Mouse (Mus musculus): ENCODE measurements around the gene Gata2. TPM values are rescaled to one million over a fixed set of nuclear protein-coding genes. Genes with fewer than 3 reads are reported as not detected.

Gene Gata2
- total and polyA plus RNA-seq, 3 experiments, result 145 to 1,748 (median 265) TPM

GRCm38 (mm10) chr6:88197313-88198069 is 3.8 kb downstream of the Gata2 start:
- Histone ChIP-seq H3K27me3 (ENCODE audit: insufficient read depth, low read length) (no peaks in the 10 kb centered on the region), H3K4me3 (ENCODE audit: low read depth, low read length) (peak overlapping the region; percentile 99), H3K36me3 (replicated peaks) (peaks cover 77% of the 10 kb centered on the region), H3K4me1 (ENCODE audit: insufficient read depth, low read depth, low read length) (peaks cover 62% of the 10 kb centered on the region), H3K9me3 (replicated peaks) (no peaks in the 10 kb centered on the region)
- ATAC-seq (ENCODE audit: extremely low read depth, insufficient number of reproducible peaks, low FRiP score, poor library complexity, severe bottlenecking) (no peak), DNase-seq (ENCODE audit: low spot score) (peak; percentile 76)
- TF ChIP-seq CTCF (IDR thresholded peaks at IDR 0.05; ENCODE audit: low read depth, low read length) (no peak), GATA1 (IDR thresholded peaks at IDR 0.05; ENCODE audit: borderline replicate concordance, low read length) (no peak), GATA2 (IDR thresholded peaks at IDR 0.05; ENCODE audit: borderline replicate concordance, low read depth, low read length) (no peak)

- Histone ChIP-seq H3K36me3 (replicated peaks) (peaks cover 74% of the 10 kb centered on the region), H3K9me3 (replicated peaks) (no peaks in the 10 kb centered on the region), H3K4me1 (ENCODE audit: insufficient read depth, low read depth, low read length) (peaks cover 56% of the 10 kb centered on the region), H3K4me3 (ENCODE audit: low read depth, low read length) (peak overlapping the region; percentile 99), H3K27me3 (ENCODE audit: insufficient read depth, low read length) (no peaks in the 10 kb centered on the region)
- TF ChIP-seq TAL1 (conservative IDR thresholded peaks at IDR 0.05; ENCODE audit: low read depth, low read length) (no peak), POLR2AphosphoS5 (IDR thresholded peaks at IDR 0.05; ENCODE audit: insufficient replicate concordance, low read depth, low read length) (no peak), GATA2 (IDR thresholded peaks at IDR 0.05; ENCODE audit: borderline replicate concordance, low read depth, low read length) (no peak), GATA1 (IDR thresholded peaks at IDR 0.05; ENCODE audit: borderline replicate concordance, low read length) (no peak), CTCF (IDR thresholded peaks at IDR 0.05; ENCODE audit: low read depth, low read length) (no peak)
- DNase-seq (ENCODE audit: low spot score) (peak; percentile 97), ATAC-seq (ENCODE audit: extremely low read depth, insufficient number of reproducible peaks, low FRiP score, poor library complexity, severe bottlenecking) (0 out of 2 replicates have a peak, but pooled peaks have one; percentile 4)
Observed at GRCm38 (mm10) chr6:88198070-88198940, 4.6 kb downstream of the Gata2 start.

- Histone ChIP-seq H3K36me3 (replicated peaks) (peaks cover 74% of the 10 kb centered on the region), H3K4me1 (ENCODE audit: insufficient read depth, low read depth, low read length) (peaks cover 59% of the 10 kb centered on the region), H3K27me3 (ENCODE audit: insufficient read depth, low read length) (no peaks in the 10 kb centered on the region), H3K4me3 (ENCODE audit: low read depth, low read length) (peak overlapping the region; percentile 99), H3K9me3 (replicated peaks) (no peaks in the 10 kb centered on the region)
- ATAC-seq (ENCODE audit: extremely low read depth, insufficient number of reproducible peaks, low FRiP score, poor library complexity, severe bottlenecking) (no peak), DNase-seq (ENCODE audit: low spot score) (no peak)
- TF ChIP-seq CTCF (IDR thresholded peaks at IDR 0.05; ENCODE audit: low read depth, low read length), result no peak
- no peak for TF ChIP-seq GATA2 (IDR thresholded peaks at IDR 0.05; ENCODE audit: borderline replicate concordance, low read depth, low read length)
- TF ChIP-seq TAL1 (conservative IDR thresholded peaks at IDR 0.05; ENCODE audit: low read depth, low read length), result no peak
- TF ChIP-seq POLR2AphosphoS5 (IDR thresholded peaks at IDR 0.05; ENCODE audit: insufficient replicate concordance, low read depth, low read length), result no peak; the same call in 1 of the 2 replicates
- TF ChIP-seq GATA1 (IDR thresholded peaks at IDR 0.05; ENCODE audit: borderline replicate concordance, low read length), result no peak
Observed at GRCm38 (mm10) chr6:88199001-88199717, 5.5 kb downstream of the Gata2 start.

GRCm38 (mm10) chr6:88199718-88200692 is 6.3 kb downstream of the Gata2 start:
- Histone ChIP-seq H3K27me3 (ENCODE audit: insufficient read depth, low read length) (no peaks in the 10 kb centered on the region), H3K36me3 (replicated peaks) (peaks cover 74% of the 10 kb centered on the region), H3K4me1 (ENCODE audit: insufficient read depth, low read depth, low read length) (peaks cover 62% of the 10 kb centered on the region), H3K4me3 (ENCODE audit: low read depth, low read length) (peak overlapping the region; percentile 99), H3K9me3 (replicated peaks) (no peaks in the 10 kb centered on the region)
- DNase-seq (ENCODE audit: low spot score), result peak; percentile 22
- no peak for ATAC-seq (ENCODE audit: extremely low read depth, insufficient number of reproducible peaks, low FRiP score, poor library complexity, severe bottlenecking)
- TF ChIP-seq GATA2 (IDR thresholded peaks at IDR 0.05; ENCODE audit: borderline replicate concordance, low read depth, low read length) (no peak), POLR2AphosphoS5 (IDR thresholded peaks at IDR 0.05; ENCODE audit: insufficient replicate concordance, low read depth, low read length) (no peak), GATA1 (IDR thresholded peaks at IDR 0.05; ENCODE audit: borderline replicate concordance, low read length) (no peak), CTCF (IDR thresholded peaks at IDR 0.05; ENCODE audit: low read depth, low read length) (no peak), TAL1 (conservative IDR thresholded peaks at IDR 0.05; ENCODE audit: low read depth, low read length) (no peak)

Data from G1E (cell line).